Mouse (Mus musculus) kidney, embryonic 16.5 days (tissue): ENCODE measurements around the gene Zfp524. TPM values are rescaled to one million over a fixed set of nuclear protein-coding genes. Genes with fewer than 3 reads are reported as not detected.
"Not testable (repeated sequence)": the region's sequence is repeated elsewhere in the genome, so short reads cannot be mapped to it uniquely, and the experiment has no call there.

Experiments used
- ATAC-seq: fragments of 200-750 bp; cut with Nextera tagmentation; 2 replicates; pipeline ENCODE4 v1.8.0; 2017; ENCODE audit warnings: moderate TSS enrichment; ENCODE audit not compliant: low FRiP score, low TSS enrichment
- H3K27ac ChIP-seq: fragments of 300-500 bp; sonication (generic); 2 replicates; pipeline ENCODE4 v1.5.1; 2014; ENCODE audit warnings: low read length
- H3K27me3 ChIP-seq: fragments of 300-500 bp; sonication (generic); 2 replicates; pipeline ENCODE4 v1.6.1; 2014; ENCODE audit warnings: low read length, control low read depth, mixed read lengths; ENCODE audit not compliant: insufficient read depth
- H3K36me3 ChIP-seq: fragments of 300-500 bp; sonication (generic); 2 replicates; pipeline ENCODE4 v1.6.1; 2014; ENCODE audit warnings: low read length, control low read depth, mixed read lengths; ENCODE audit not compliant: insufficient read depth
- H3K4me1 ChIP-seq: fragments of 300-500 bp; sonication (generic); 2 replicates; pipeline ENCODE4 v1.6.1; 2014; ENCODE audit warnings: low read length, control low read depth, mixed read lengths; ENCODE audit not compliant: insufficient read depth
- H3K4me2 ChIP-seq: fragments of 300-500 bp; sonication (generic); replicated peaks from 2 replicates; pipeline ENCODE4 v1.6.1; 2014; ENCODE audit warnings: low read depth, low read length
- H3K4me3 ChIP-seq: fragments of 300-500 bp; sonication (generic); 2 replicates; pipeline ENCODE4 v1.5.1; 2014; ENCODE audit warnings: mild to moderate bottlenecking, low read length
- H3K9ac ChIP-seq: fragments of 300-500 bp; sonication (generic); replicated peaks from 2 replicates; pipeline ENCODE4 v1.6.1; 2014; ENCODE audit warnings: low read length
- H3K9me3 ChIP-seq: fragments of 300-500 bp; sonication (generic); 2 replicates; pipeline ENCODE4 v1.6.1; 2016; ENCODE audit warnings: low read length, control low read depth
- WGBS: fragments of 180-500 bp; shearing (Covaris S2); extraction: QIAGEN DNeasy Blood & Tissue Kit; methylation state at CpG from one replicate; pipeline ENCODE4 v1.1.7; 2014; 5-methylcytosine and 5-hydroxymethylcytosine counted together
- polyA plus RNA-seq: library from polyadenylated mRNA; unstranded; fragments of >200 nt; fragmentation: Nextera tagmentation; extraction: Ambion mirVana; gene quantifications from 2 replicates; pipeline ENCODE4 v1.2.1, GENCODE M21; 2015

Gene Zfp524
- polyA plus RNA-seq, 1 experiment from 2014 or later = 14.4 TPM

DNA sequence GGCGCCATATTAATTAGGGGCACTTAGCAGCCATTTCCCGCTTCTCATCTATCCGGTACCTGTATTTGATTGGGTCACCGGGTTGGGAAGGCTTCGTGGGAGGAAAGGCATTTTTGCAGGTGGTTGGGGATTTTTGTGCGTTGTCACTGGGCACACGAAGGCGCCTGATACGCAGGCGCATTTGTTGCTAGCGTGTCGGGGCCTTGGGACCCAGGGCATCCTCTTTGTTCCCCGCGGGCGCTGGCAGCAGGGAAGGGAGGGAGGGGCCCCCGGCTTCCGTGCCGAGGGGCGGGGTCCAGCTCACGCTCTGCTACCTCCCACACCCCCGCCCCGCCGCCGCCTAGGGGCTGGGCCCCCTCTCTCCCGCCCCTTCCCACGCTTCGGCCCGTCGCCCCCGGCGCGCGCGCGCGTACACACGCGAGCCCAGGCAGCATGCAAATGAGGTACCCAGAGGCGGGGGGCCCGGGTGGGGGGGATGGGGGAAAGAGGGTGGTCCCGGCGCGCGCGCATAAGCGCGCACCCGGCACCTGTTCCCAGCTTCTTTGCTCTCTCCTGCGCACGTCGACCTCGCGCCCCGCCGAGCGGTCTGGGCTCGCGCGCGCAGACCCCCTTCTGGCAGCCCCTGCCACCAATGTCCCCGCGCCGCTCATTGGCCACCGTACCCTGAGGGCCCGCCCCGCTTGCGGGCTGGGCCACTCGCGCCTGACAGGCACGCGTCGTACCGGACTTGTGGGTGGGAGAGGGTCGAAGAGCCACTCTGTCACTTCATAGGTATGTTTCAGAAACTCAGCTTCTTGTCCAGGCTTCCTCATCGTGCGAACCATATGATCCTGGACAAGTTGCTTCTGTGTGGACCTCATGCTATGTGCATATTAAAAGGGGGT, 1.1 kb downstream of the Zfp524 start, which contains the start of gene Gm44973:
TSS of gene Gm44973 (plus strand) at position 379 of the 884 bp plus-strand sequence.
- Histone ChIP-seq H3K27ac (peak within 1 kb of the TSS; percentile 99), H3K4me3 (peak within 1 kb of the TSS; percentile 86)
- WGBS = under 1% methylated on average over 51 of the region's 76 CpGs

GRCm38 (mm10) chr7:5016057-5016456, 1.8 kb downstream of the Zfp524 start:
- Histone ChIP-seq H3K4me2 (peak overlapping the region; percentile 73), H3K9me3 (no peaks in the 10 kb centered on the region), H3K27ac (peak overlapping the region; percentile 99), H3K4me1 (peaks cover 22% of the 10 kb centered on the region), H3K4me3 (peak overlapping the region; percentile 86), H3K9ac (peak overlapping the region; percentile 79), H3K36me3 (peaks cover 26% of the 10 kb centered on the region), H3K27me3 (no peaks in the 10 kb centered on the region)
- no peak for ATAC-seq
- 57% methylated on average over 3 of the region's 3 CpGs for WGBS

More for the DNA sequence above, 1.1 kb downstream of the Zfp524 start, which contains the start of gene Gm44973:
- Histone ChIP-seq H3K9me3 (no peaks in the 10 kb centered on the region), H3K4me1 (peaks cover 21% of the 10 kb centered on the region), H3K27me3 (no peaks in the 10 kb centered on the region), H3K4me2 (peak within 1 kb of the TSS; percentile 73), H3K36me3 (peaks cover 33% of the 10 kb centered on the region), H3K9ac (peak within 1 kb of the TSS; percentile 95)
- ATAC-seq = peak; percentile 79

DNA sequence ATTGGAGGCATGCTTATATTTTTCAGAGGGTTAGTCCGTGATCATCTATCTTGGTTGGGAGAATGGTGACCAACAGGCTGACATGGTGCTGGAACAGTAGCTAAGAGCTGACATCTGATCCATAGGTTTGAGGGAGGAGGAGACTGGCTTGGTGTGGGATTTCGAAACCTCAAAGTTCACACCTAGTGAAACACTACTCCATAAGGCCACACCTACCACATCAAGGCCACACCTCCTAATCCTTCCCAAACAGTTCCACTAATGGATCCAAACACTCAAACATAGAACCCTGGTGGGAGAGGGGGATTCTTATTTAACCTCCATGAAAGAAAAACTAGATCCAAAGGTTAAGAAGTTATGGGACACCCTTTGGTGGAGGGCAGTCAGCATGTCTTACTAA, 2.7 kb downstream of the Zfp524 start:
- no peak overlapping the region for H3K4me2 ChIP-seq
- WGBS = 93% methylated on average over 2 of the region's 2 CpGs
- peaks cover 17% of the 10 kb centered on the region for H3K36me3 ChIP-seq
- no peak for ATAC-seq
- no peaks in the 10 kb centered on the region for H3K27me3 ChIP-seq
- H3K4me1 ChIP-seq = peaks cover 31% of the 10 kb centered on the region
- no peak overlapping the region for H3K9ac ChIP-seq
- no peak overlapping the region for H3K27ac ChIP-seq
- no peaks in the 10 kb centered on the region for H3K9me3 ChIP-seq
- H3K4me3 ChIP-seq = no peak overlapping the region

DNA sequence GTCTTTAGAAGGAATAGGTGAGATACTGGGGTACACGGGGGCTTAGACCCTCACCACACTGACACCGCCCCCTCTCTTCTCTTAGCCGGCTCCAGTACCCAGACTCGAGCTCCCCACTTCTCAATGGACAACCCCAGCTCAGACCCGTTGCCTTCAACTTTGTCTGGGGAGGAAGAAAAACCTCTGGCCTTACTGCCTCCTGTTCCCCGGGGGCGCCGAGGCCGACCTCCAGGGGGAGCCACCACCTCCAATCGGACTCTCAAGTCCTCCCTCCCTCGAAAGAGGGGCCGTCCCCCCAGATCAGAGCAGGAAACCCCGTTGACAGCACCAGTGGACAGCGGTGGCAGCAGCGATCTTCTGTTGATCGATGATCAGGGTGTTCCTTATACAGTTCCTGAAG, 3.1 kb downstream of the Zfp524 start:
- H3K4me2 ChIP-seq = no peak overlapping the region
- ATAC-seq = no peak
- H3K27ac ChIP-seq = no peak overlapping the region
- peaks cover 35% of the 10 kb centered on the region for H3K4me1 ChIP-seq
- H3K4me3 ChIP-seq = no peak overlapping the region
- no peaks in the 10 kb centered on the region for H3K27me3 ChIP-seq
- no peaks in the 10 kb centered on the region for H3K9me3 ChIP-seq
- 93% methylated on average over 16 of the region's 16 CpGs for WGBS
- H3K9ac ChIP-seq = no peak overlapping the region
- peaks cover 18% of the 10 kb centered on the region for H3K36me3 ChIP-seq

- Histone ChIP-seq H3K4me1 (peaks cover 35% of the 10 kb centered on the region), H3K4me2 (no peak overlapping the region), H3K4me3 (no peak overlapping the region), H3K9ac (no peak overlapping the region), H3K27ac (no peak overlapping the region), H3K36me3 (peaks cover 17% of the 10 kb centered on the region), H3K9me3 (no peaks in the 10 kb centered on the region), H3K27me3 (no peaks in the 10 kb centered on the region)
- no peak for ATAC-seq
- WGBS = 96% methylated on average over 21 of the region's 21 CpGs
Measured at GRCm38 (mm10) chr7:5017931-5018330, 3.7 kb downstream of the Zfp524 start.

- Histone ChIP-seq H3K4me3 (peak overlapping the region; percentile 85), H3K36me3 (peaks cover 31% of the 10 kb centered on the region), H3K27ac (peak overlapping the region; percentile 97), H3K4me2 (peak overlapping the region; percentile 80), H3K4me1 (peaks cover 29% of the 10 kb centered on the region), H3K9ac (peak overlapping the region; percentile 95)
- not testable (repeated sequence) for H3K27me3 ChIP-seq, H3K9me3 ChIP-seq, ATAC-seq
- 23% methylated on average over 8 of the region's 8 CpGs for WGBS
Measured at GRCm38 (mm10) chr7:5019576-5019975, 5.4 kb downstream of the Zfp524 start.

DNA sequence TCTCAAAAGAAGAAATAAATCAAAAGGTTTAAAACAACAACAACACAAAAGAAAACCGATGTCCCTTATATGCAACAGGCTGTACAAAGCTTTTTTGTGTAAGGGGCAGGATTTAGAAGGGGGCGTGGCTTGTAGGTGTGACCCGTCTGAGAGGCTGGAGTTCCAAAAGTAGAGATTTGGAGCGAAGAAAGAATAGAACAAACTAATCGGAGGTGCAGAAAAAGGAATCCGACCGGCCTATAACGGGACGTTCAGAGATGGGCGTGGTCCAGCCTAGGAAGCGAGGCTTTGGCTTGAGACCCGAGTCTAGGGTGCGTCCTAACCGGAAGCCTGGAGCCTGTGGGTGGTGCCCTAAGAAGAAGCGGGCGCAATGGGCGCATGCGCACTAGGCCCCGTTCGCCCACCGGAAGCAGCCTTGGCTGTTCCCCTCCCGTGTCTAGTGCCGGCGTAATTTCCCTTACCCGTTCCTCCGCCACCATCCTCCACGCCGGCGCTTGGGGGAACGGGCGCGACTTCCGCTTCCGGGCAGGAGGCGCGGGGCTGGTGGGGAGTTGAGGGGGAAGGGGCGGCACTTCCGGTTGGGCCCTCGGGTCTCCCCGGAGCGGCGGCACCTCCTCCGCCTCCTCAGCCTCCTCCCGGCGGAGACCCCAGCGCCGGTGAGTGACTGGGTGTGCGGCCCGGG, 5.9 kb downstream of the Zfp524 start, which contains the start of the genes Zfp865 and Ccdc106:
TSS of gene Zfp865 (plus strand) at position 377 of the 682 bp plus-strand sequence.
TSS of gene Ccdc106 (plus strand) at position 554 of the 682 bp plus-strand sequence.
- H3K4me3 ChIP-seq = peak within 1 kb of the TSS; percentile 85
- peaks cover 29% of the 10 kb centered on the region for H3K4me1 ChIP-seq
- peak within 1 kb of the TSS; percentile 97 for H3K27ac ChIP-seq
- peaks cover 35% of the 10 kb centered on the region for H3K36me3 ChIP-seq
- H3K9ac ChIP-seq = peak within 1 kb of the TSS; percentile 95
- no peaks in the 10 kb centered on the region for H3K27me3 ChIP-seq
- under 1% methylated on average over 49 of the region's 49 CpGs for WGBS
- ATAC-seq = peak; percentile 90
- H3K4me2 ChIP-seq = peak within 1 kb of the TSS; percentile 80
- no peaks in the 10 kb centered on the region for H3K9me3 ChIP-seq

DNA sequence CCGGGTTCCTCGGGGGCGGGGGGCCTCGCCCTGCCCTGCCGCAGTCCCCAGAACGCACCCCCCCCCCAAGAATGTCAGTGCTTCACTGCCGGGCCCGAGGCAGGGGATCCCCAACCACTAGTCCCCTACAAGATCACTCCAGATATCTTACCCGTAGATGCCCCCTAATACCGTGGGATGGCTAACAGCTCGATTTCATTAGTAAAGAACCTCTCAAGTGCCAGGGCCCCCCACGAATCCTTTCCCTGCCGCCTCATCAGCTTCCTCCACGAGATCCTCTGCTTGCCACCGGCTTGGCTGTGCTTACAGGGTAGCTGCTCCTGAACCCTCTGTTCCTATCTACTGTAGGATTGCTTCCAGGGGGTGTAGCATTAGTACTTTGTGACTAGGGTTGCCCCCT, 6.5 kb downstream of the Zfp524 start:
- Histone ChIP-seq H3K4me1 (peaks cover 29% of the 10 kb centered on the region), H3K27ac (peak overlapping the region; percentile 97), H3K4me3 (peak overlapping the region; percentile 85), H3K27me3 (no peaks in the 10 kb centered on the region), H3K36me3 (peaks cover 35% of the 10 kb centered on the region), H3K4me2 (peak overlapping the region; percentile 80), H3K9ac (peak overlapping the region; percentile 95), H3K9me3 (no peaks in the 10 kb centered on the region)
- WGBS = under 1% methylated on average over 12 of the region's 15 CpGs
- peak; percentile 13; the same call in 1 of the 2 replicates for ATAC-seq

GRCm38 (mm10) chr7:5021197-5021596, 7.0 kb downstream of the Zfp524 start:
- Histone ChIP-seq H3K4me1 (peaks cover 24% of the 10 kb centered on the region), H3K4me3 (peak overlapping the region; percentile 85), H3K4me2 (peak overlapping the region; percentile 80), H3K36me3 (peaks cover 38% of the 10 kb centered on the region), H3K27ac (peak overlapping the region; percentile 97), H3K9ac (peak overlapping the region; percentile 95), H3K27me3 (no peaks in the 10 kb centered on the region), H3K9me3 (no peaks in the 10 kb centered on the region)
- 46% methylated on average over 5 of the region's 5 CpGs for WGBS
- ATAC-seq = no peak
